Mouse (Mus musculus): Measurements from ENCODE around the gene Rftn1.

GRCm38 (mm10) chr17:50080991-50081390 is 109.5 kb downstream of the Rftn1 start:
- no peak for TF ChIP-seq CTCF (conservative IDR thresholded peaks at IDR 0.05 in 1 of 2, IDR thresholded peaks at IDR 0.05 in 1 of 2; ENCODE audit: low read depth in 2 of 2, low read length in 2 of 2)
- TF ChIP-seq POLR2A (IDR thresholded peaks at IDR 0.05; ENCODE audit: low read depth, low read length): no peak
- no peak for TF ChIP-seq MAX (IDR thresholded peaks at IDR 0.05; ENCODE audit: low read length)
- no peak for TF ChIP-seq ZKSCAN1 (IDR thresholded peaks at IDR 0.05; ENCODE audit: borderline replicate concordance, low read depth, low read length)
- no peak for TF ChIP-seq ZMIZ1 (IDR thresholded peaks at IDR 0.05; ENCODE audit: low read depth, low read length)
- TF ChIP-seq USF2 (conservative IDR thresholded peaks at IDR 0.05; ENCODE audit: low read depth, low read length): no peak
- TF ChIP-seq USF1 (IDR thresholded peaks at IDR 0.05; ENCODE audit: low read depth, low read length): no peak
- no peak for TF ChIP-seq JUND (conservative IDR thresholded peaks at IDR 0.05; ENCODE audit: low read depth, low read length)
